Mouse (Mus musculus) lung, adult 2 months (tissue): Measurements from ENCODE around the gene Ucma. TPM values are rescaled to one million over a fixed set of nuclear protein-coding genes. Genes with fewer than 3 reads are reported as not detected.
"Not testable (repeated sequence)": the region's sequence is repeated elsewhere in the genome, so short reads cannot be mapped to it uniquely, and the experiment has no call there.

Experiments
- DNase-seq: peaks from one replicate; pipeline ENCODE4 v3.0.0; 2022
- H3K4me1 ChIP-seq: fragments of 200-500 bp; 2 replicates; pipeline ENCODE4 v1.6.1; 2011; ENCODE audit warnings: low read length; ENCODE audit not compliant: control insufficient read depth, insufficient read depth
- H3K4me3 ChIP-seq: fragments of 200-500 bp; replicated peaks from 2 replicates; pipeline ENCODE3; 2011; ENCODE audit warnings: low read depth, mild to moderate bottlenecking, control low read depth, low read length; ENCODE audit errors: extremely low read depth
- CTCF ChIP-seq: fragments of 200-500 bp; IDR thresholded peaks from 2 replicates; pipeline ENCODE4 v1.5.1; 2011; ENCODE audit warnings: mild to moderate bottlenecking, low read length, control low read depth; ENCODE audit not compliant: insufficient read depth
- POLR2A ChIP-seq: fragments of 200-500 bp; IDR thresholded peaks from 2 replicates; pipeline ENCODE4 v1.6.1; 2011; ENCODE audit warnings: low read depth, mild to moderate bottlenecking, control low read depth, low read length, borderline replicate concordance; ENCODE audit errors: extremely low read depth
- WGBS: fragments of 180-500 bp; shearing (Covaris S2); methylation state at CpG from one replicate; pipeline ENCODE4 v1.1.7; 2018; 5-methylcytosine and 5-hydroxymethylcytosine counted together
- polyA plus RNA-seq: library from polyadenylated mRNA; depleted of rRNA; stranded (reverse); fragments of >200 nt; gene quantifications from 2 replicates; pipeline ENCODE4 v1.2.3, GENCODE M21; 2012; rRNA removed

Ucma gene
- 0.22 TPM in 1 of 2 replicates, not detected in the other for polyA plus RNA-seq

GRCm38 (mm10) chr2:4975807-4976206 is at the start of gene Ucma:
Gene Ucma, plus strand, starts transcription at chr2:4976122.
- 72% methylated on average over 5 of the region's 5 CpGs for WGBS
- DNase-seq: no peak
- TF ChIP-seq CTCF (no peak), POLR2A (no peak)

GRCm38 (mm10) chr2:4927391-4927790 is 48.5 kb upstream of the Ucma start:
- TF ChIP-seq CTCF (no peak), POLR2A (no peak)
- 88% methylated on average over 3 of the region's 3 CpGs for WGBS
- Histone ChIP-seq H3K4me1 (no peaks in the 10 kb centered on the region), H3K4me3 (no peak overlapping the region)
- DNase-seq: no peak

More at GRCm38 (mm10) chr2:4975807-4976206, at the start of gene Ucma:
- H3K4me1 ChIP-seq: no peaks in the 10 kb centered on the region
- H3K4me3 ChIP-seq: no peak within 1 kb of the TSS

GRCm38 (mm10) chr2:4929230-4929629 is 46.7 kb upstream of the Ucma start:
- no peaks in the 10 kb centered on the region for H3K4me1 ChIP-seq
- DNase-seq: no peak
- TF ChIP-seq POLR2A (no peak), CTCF (no peak)
- WGBS: 51% methylated on average over 2 of the region's 2 CpGs
- no peak overlapping the region for H3K4me3 ChIP-seq

- 92% methylated on average over 9 of the region's 9 CpGs for WGBS
- no peak for DNase-seq
- Histone ChIP-seq H3K4me3 (no peak overlapping the region), H3K4me1 (no peaks in the 10 kb centered on the region)
- TF ChIP-seq CTCF: no peak
- TF ChIP-seq POLR2A: no peak
Measured at GRCm38 (mm10) chr2:4934516-4934915, 41.4 kb upstream of the Ucma start.

GRCm38 (mm10) chr2:4937931-4938330 is 38.0 kb upstream of the Ucma start:
- Histone ChIP-seq H3K4me3 (no peak overlapping the region), H3K4me1 (no peaks in the 10 kb centered on the region)
- DNase-seq: no peak
- TF ChIP-seq POLR2A: no peak
- no peak for TF ChIP-seq CTCF
- WGBS: 83% methylated on average over 7 of the region's 7 CpGs

GRCm38 (mm10) chr2:4940861-4941260 is 35.1 kb upstream of the Ucma start:
- no peak for DNase-seq
- WGBS: 86% methylated on average over 11 of the region's 11 CpGs
- Histone ChIP-seq H3K4me3 (no peak overlapping the region), H3K4me1 (no peaks in the 10 kb centered on the region)
- TF ChIP-seq POLR2A: no peak
- no peak for TF ChIP-seq CTCF

GRCm38 (mm10) chr2:4949691-4950090 is 26.2 kb upstream of the Ucma start:
- 66% methylated on average over 5 of the region's 8 CpGs for WGBS
- not testable (repeated sequence) for DNase-seq, H3K4me3 ChIP-seq, H3K4me1 ChIP-seq

- TF ChIP-seq POLR2A (no peak), CTCF (no peak)
- no peaks in the 10 kb centered on the region for H3K4me1 ChIP-seq
- WGBS: 96% methylated on average over 2 of the region's 2 CpGs
- no peak for DNase-seq
- no peak overlapping the region for H3K4me3 ChIP-seq
Measured at GRCm38 (mm10) chr2:4950986-4951385, 24.9 kb upstream of the Ucma start.

- Histone ChIP-seq H3K4me1 (no peaks in the 10 kb centered on the region), H3K4me3 (no peak overlapping the region)
- WGBS: 80% methylated on average over 6 of the region's 6 CpGs
- DNase-seq: no peak
- TF ChIP-seq POLR2A (no peak), CTCF (no peak)
Measured at GRCm38 (mm10) chr2:4954216-4954760, 21.6 kb upstream of the Ucma start.

- no peak for TF ChIP-seq CTCF
- TF ChIP-seq POLR2A: no peak
- WGBS: 64% methylated on average over 12 of the region's 12 CpGs
- no peak for DNase-seq
Measured at GRCm38 (mm10) chr2:4958039-4958438, 17.9 kb upstream of the Ucma start.

More at GRCm38 (mm10) chr2:4958039-4958438, 17.9 kb upstream of the Ucma start:
- H3K4me1 ChIP-seq: no peaks in the 10 kb centered on the region
- no peak overlapping the region for H3K4me3 ChIP-seq
